Mouse (Mus musculus) lung, postnatal 36 days (tissue): ENCODE results near the gene Gria1.

ENCODE experiments used
- DNase-seq: peaks from one replicate; pipeline ENCODE4 v3.0.0; 2022; ENCODE audit warnings: mixed read lengths

Gria1 gene

GRCm38 (mm10) chr11:57070196-57070901, 59.2 kb downstream of the Gria1 start:
- DNase-seq: no peak

DNA sequence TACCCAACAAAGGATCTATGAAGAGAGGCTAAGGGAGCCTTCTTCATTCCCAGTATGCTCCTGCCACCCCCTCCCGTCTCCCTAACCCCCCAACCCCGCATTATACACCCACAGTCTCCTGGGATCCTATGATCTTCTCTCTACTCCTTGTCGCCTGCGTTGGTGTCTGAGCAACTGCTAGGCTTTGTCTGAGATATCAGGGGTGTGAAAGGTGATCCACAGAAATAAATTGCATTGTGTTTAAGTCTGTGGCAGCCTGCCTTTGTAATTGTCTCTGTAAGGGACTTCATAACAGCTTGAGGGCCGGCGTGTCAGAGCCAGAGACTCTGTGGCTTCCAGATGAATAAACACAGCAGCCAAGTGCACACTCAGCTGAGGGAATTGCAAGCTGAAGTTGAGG, 61.0 kb downstream of the Gria1 start:
- DNase-seq: no peak

DNA sequence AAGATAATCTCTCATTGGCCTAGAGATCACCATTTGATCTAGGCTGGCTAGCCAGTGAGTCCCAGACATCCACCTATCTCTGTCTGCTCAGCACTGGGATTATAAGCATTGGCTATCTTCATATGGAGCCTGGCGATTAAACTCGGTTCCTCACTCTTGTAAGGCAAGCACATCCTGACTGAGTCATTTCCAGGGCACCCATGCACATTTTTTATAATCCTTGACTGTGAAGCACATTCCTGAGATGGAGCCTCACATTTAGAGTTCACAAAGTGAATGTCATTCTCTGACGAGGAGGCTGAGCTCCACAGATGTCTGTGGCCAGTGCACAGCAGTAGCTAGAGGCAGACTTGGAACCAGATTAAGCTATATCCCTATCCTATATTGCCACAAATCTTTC, 68.2 kb downstream of the Gria1 start:
- DNase-seq: no peak

DNA sequence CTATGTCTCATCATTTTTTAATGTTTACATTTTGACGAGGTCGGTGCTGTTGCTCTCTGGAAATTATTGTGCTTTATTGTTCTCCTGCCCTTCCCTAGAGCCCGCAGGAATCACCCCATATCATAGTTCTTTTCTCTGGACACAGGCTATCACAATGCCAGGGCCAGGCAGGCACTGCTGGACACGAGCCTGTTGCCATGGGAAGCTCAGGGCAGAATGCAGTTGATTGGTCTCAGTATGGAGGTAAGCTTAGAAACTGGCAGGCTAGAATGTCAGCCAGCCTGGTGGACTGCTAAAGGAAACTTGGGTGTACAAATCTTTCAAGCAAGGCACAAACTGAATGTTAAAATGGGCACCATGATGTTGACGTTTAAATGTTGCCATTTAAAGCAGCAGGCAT, 78.3 kb downstream of the Gria1 start:
- DNase-seq: no peak

- no peak for DNase-seq
Measured at GRCm38 (mm10) chr11:57090705-57091104, 79.5 kb downstream of the Gria1 start.

DNA sequence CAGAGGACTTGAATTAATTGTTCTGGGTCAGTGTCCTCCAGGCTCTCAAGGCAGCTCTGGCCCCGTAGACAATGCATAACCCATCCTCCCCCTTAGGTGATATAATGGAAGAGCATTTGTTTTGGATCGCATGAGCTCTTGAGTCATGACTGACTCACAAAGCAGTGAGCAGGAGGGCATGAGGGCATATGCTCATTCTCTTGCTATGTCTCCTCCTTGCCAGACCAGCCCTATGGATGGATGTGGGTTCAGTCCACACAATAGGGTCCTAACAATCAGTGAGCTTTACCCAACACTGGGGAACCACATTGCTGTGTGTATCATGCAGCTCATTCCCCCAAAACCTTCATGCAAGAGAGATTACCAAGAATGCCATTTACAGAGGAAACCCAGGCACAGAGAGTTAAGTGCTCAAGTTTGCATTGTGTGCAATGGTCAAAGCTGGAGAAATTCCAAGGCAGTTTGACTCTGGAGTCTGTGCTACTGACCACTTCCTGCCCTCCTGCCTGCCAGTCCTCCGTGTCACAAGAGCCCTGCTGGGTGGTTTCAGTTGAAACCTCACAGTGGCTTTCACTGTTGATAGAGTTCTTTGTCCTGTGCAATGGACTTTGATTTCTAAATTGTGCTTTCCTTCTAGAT, 80.2 kb downstream of the Gria1 start:
- no peak for DNase-seq

DNA sequence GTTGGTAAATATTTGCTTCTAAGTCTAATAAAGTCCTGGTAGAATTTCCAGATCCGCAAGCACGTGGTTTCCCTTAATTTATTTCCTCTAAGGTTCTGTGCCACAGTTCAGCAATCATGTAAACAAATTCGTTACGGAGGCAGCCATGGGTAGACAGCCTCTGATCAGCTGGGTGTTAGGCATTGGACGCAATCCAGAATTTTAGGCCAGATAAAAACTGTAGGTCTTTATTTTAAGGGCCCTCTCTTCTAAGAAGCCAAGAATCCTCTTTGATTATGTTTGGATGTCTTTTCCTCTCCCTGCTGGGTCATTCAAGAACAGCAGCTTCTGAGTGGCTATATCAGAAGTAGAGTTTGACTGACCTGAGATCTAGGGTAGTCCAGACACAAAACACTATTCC, 89.3 kb downstream of the Gria1 start:
- no peak for DNase-seq

DNA sequence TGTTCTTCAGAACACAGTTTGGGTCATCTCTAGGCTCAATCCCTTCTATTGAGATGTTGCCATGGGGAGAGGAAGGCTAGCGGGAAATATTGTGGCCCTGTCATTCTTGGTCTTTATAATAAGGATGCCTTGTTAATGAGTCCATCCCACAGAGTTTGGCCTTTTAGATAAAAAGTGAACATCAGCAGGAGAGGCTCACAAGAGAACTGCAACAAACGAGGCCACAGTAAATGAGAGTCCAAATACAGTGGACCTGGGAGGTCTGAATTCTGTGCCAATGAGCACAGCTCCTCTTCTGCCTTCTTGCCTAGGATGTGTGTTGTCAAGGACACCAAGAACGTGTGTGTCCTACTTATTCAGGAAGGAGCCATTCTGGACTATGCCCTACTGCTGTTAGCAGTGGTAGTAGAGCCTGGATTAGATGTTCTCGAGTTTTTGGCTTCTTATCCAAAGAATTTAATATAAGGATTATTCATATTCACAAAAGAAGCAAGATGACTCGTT, 92.6 kb downstream of the Gria1 start:
- no peak for DNase-seq

DNA sequence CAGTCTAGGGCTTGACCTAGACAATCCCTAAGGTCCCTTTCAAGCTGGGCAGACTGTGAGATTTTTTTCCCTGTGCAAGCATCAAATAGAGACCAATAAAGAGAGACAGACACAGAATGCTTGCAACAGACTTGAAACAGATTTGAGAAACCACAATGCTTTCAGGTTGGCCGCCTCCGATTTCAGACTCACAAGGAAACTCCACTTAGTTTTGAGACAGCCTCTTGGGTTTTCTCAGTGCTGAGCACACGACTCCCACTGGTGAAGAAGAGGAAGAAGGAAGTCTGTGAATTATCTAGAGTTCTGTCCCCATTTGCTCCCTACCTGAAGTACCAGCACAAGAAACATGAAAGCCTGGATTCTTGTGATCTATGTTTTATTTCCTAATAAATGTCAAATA, 94.5 kb downstream of the Gria1 start:
- no peak for DNase-seq

DNA sequence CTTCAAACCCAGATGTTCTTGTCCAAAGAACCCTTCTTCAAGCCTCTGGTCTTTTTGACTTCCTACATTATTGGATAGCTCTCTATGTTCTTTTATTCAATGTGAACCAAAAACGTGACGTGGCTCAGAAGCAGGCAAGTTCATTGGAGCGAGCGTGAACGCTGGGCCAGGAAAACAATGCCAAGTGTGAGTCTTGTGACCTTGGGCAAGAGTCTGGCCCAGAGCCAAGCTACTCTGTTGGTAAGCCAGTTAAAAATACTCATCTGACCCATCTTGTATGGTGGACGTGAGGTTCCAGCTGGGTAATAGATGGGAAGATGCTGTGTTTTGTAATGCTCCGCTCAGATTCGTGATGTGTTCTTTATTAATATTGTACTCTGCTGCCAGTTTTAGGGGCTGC, 101.2 kb downstream of the Gria1 start:
- no peak for DNase-seq

GRCm38 (mm10) chr11:57114410-57114809, 103.2 kb downstream of the Gria1 start:
- DNase-seq: no peak

- DNase-seq: no peak
Measured at GRCm38 (mm10) chr11:57127066-57127465, 115.9 kb downstream of the Gria1 start.

DNA sequence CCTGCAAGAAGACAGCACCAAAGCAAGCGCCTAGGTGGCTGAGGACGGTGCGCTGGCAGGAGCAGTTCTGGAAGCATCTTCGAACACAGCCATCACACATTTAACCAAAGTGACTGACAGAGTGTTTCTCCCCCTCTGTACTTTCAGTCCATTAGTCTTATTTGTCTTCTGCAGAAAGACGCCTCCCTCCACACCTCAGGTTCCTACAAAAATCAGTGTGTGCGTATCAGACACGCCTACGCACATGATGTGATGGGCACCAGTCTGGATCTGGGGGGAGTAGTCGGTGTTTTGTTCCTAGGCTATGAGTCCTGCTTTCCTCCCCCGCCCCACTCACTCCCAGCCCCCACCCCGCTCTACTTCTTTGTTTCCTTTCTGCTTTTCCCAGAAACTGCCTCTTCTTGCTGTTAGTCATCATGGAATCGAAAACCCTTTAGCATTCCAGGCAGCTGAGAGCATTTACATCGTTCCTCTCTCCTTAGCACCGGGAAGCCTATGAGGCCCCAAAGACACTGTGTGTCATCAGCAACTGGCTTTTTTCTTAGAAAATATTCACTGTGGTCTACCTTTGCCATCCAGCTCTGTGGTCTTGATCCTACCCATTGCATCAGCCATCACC, 129.1 kb downstream of the Gria1 start:
- DNase-seq: no peak

DNA sequence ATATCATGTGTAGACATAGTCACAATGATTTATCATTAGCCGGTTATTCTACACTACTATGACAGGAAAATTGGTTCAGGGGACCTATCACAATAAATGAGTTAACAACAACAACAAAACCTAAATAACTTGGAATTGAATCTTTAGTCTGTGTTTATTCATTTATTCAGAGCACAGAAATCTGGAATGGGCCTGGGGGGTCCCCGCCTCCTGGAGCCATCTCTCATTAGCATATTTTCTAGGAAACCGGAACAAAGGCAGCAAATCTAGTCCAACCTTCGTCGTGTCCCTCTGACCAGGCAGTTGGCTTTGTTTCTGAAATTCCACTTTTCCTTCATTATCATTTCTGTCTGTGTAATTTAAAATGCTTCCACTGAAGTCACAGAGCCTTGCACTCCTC, 132.5 kb downstream of the Gria1 start:
- no peak for DNase-seq

- no peak for DNase-seq
Measured at GRCm38 (mm10) chr11:57145192-57145591, 134.0 kb downstream of the Gria1 start.

GRCm38 (mm10) chr11:57145704-57146103, 134.5 kb downstream of the Gria1 start:
- DNase-seq: no peak

GRCm38 (mm10) chr11:57151674-57152073, 140.5 kb downstream of the Gria1 start:
- DNase-seq: peak; percentile 13

GRCm38 (mm10) chr11:57154998-57155397, 143.8 kb downstream of the Gria1 start:
- DNase-seq: no peak

DNA sequence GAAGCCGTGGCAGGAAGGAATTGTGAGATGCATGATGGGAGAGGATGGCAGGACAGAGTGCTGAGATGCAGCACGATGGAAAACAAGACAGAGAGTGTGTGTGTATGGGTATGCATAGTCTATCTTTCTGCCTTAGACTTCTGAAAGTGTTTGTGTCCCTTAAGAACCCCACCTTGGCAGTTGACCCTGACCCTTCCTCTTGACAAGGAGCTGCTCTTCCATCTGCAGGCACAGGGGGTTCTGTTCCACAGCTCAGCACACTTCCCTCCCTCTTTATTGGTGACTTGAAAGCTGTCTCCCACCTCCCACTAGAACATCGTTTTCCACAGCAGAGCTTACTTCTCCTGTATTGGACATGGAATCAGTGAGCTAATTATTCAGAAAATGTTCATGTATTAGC, 148.2 kb downstream of the Gria1 start:
- no peak for DNase-seq

GRCm38 (mm10) chr11:57160076-57160475, 148.9 kb downstream of the Gria1 start:
- DNase-seq: no peak

DNA sequence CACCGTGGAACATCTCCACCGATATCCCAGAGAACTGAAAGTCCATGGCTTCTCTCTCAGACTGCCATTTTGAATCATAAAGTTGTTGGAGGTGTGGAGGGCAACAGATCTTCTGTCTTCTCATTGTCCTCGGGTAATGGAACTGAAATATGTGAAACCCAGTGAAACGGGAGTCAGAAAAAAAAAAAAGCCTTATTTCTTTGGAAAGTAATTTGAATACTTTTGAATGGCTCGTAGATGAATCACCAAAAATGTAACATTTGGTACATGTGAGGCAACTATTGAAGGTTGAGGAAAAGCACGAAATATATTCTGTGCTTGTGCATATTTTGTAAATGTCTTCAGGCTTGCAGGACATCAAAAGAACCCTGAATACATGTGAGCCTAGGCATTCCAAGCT, 151.7 kb downstream of the Gria1 start:
- no peak for DNase-seq

- DNase-seq: no peak
Measured at GRCm38 (mm10) chr11:57170058-57170457, 158.9 kb downstream of the Gria1 start.

- DNase-seq: no peak
Measured at GRCm38 (mm10) chr11:57174165-57174564, 163.0 kb downstream of the Gria1 start.

DNA sequence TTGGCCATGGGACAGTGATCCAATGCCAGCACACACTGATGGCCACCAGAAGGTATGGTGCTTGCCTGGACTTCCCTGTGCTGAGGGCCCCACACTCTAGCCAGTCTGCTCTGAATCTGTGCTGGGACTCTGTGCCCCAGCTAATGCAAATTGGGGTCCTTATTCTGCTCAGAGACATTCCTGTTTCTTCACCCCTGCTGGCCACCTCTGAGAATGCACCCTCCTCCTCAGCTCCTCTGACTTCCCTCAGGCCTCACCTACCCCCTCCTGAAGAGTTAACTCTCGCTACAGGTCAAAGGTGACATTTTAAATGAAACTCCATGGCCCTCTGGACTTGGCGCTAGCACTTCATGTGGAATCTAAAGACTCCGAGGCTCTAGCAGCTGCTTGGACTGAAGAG, 165.4 kb downstream of the Gria1 start:
- DNase-seq: no peak
